Mouse (Mus musculus) G1E (cell line): ENCODE results near the gene Ube2h. TPM values are rescaled to one million over a fixed set of nuclear protein-coding genes. Genes with fewer than 3 reads are reported as not detected.

ENCODE experiments used
- ATAC-seq: 2 replicates; pipeline ENCODE4 v1.8.0; 2016; ENCODE audit warnings: mild to moderate bottlenecking; ENCODE audit not compliant: insufficient number of reproducible peaks, poor library complexity, low FRiP score, severe bottlenecking; ENCODE audit errors: extremely low read depth
- DNase-seq: peaks from one replicate; pipeline ENCODE4 v3.0.0; 2012; ENCODE audit warnings: low spot score
- H3K27me3 ChIP-seq: 2 replicates; pipeline ENCODE4 v1.6.1; 2012; ENCODE audit warnings: mild to moderate bottlenecking, low read length, inconsistent platforms; ENCODE audit not compliant: insufficient read depth
- H3K36me3 ChIP-seq: replicated peaks from 2 replicates; pipeline ENCODE3; 2012; ENCODE audit warnings: mild to moderate bottlenecking, inconsistent platforms
- H3K4me1 ChIP-seq: 2 replicates; pipeline ENCODE4 v1.6.1; 2012; ENCODE audit warnings: low read depth, low read length, inconsistent platforms, mixed read lengths; ENCODE audit not compliant: insufficient read depth
- H3K4me3 ChIP-seq: 2 replicates; pipeline ENCODE4 v1.5.1; 2012; ENCODE audit warnings: low read depth, mild to moderate bottlenecking, inconsistent platforms, low read length, moderate library complexity, mixed read lengths
- H3K9me3 ChIP-seq: replicated peaks from 2 replicates; pipeline ENCODE4 v1.6.1; 2012; ENCODE audit warnings: inconsistent platforms
- CTCF ChIP-seq: IDR thresholded peaks from 2 replicates; pipeline ENCODE4 v1.5.1; 2012; ENCODE audit warnings: low read depth, low read length, inconsistent platforms, mixed read lengths
- GATA1 ChIP-seq: IDR thresholded peaks from 2 replicates; pipeline ENCODE4 v1.6.1; 2012; ENCODE audit warnings: borderline replicate concordance, low read length, inconsistent platforms, mixed read lengths
- GATA2 ChIP-seq: IDR thresholded peaks from 2 replicates; pipeline ENCODE4 v1.6.1; 2012; ENCODE audit warnings: low read depth, low read length, inconsistent platforms, borderline replicate concordance
- POLR2AphosphoS5 ChIP-seq: IDR thresholded peaks from 2 replicates; pipeline ENCODE4 v1.6.1; 2012; ENCODE audit warnings: low read depth, low read length, inconsistent platforms; ENCODE audit not compliant: insufficient replicate concordance
- TAL1 ChIP-seq: conservative IDR thresholded peaks from 2 replicates; pipeline ENCODE4 v1.6.1; 2012; ENCODE audit warnings: low read depth, low read length, inconsistent platforms, mixed read lengths
- polyA plus RNA-seq: library from polyadenylated mRNA; stranded (reverse); fragments of >175 nt; gene quantifications from 2 replicates; pipeline ENCODE4 v1.2.3, GENCODE M21; 2012
- total RNA-seq, 2 experiments: library from RNA; stranded (forward) in 1 of 2; stranded (reverse) in 1 of 2; fragments of 200-1000 nt in 1 of 2; fragments of >200 nt in 1 of 2; fragmentation: Nextera tagmentation in 1 of 2; gene quantifications; 2 replicates each; pipeline ENCODE4 v1.2.3; 2014 to 2017

Ube2h gene
- total and polyA plus RNA-seq, 3 experiments = 23.0 to 48.0 (median 38.7) TPM

DNA sequence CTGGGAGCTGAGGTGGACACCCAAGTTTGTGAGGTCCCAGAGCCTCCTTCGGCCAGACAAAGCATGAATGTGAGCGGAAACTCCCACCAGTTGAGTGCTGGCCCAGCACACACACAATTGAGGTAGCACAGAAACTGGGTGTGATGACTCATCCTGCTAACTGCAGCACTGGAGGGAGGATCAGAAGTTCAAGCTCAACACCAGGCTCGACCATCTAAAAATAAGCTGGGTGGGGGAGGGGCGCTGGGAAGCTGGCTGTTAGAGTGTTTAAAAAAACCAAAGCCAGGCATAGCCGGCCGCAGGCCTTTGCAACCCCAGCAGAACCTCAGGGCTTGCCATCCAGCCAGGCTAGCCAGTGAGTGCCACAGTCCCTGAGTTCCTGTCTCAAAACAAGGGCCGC lies 142.2 kb downstream of the Ube2h start:
- Histone ChIP-seq H3K36me3 (no peaks in the 10 kb centered on the region), H3K4me1 (no peaks in the 10 kb centered on the region), H3K4me3 (no peak overlapping the region), H3K9me3 (no peaks in the 10 kb centered on the region), H3K27me3 (peaks cover 38% of the 10 kb centered on the region)
- DNase-seq (no peak), ATAC-seq (no peak)
- TF ChIP-seq GATA2 (no peak), TAL1 (no peak), CTCF (no peak), POLR2AphosphoS5 (no peak), GATA1 (no peak)

DNA sequence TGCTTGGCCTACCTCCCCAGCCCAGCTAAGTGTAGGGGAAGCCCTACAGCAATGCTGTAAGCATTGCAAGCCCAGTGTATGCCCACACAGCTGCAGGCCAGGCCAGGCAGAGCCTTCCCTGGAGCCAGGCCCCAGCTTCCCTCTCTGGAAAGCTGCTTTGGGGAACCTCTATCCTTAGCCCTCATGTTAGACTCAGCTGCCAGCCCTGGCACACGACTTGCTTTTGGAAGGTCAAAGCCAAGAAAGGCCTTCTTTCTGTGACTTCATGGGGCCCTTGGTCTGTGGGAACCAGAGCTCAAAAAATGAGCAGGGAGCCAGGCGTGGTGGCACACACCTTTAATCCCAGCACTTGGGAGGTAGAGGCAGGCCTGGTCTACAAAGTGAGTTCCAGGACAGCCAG lies 142.7 kb downstream of the Ube2h start:
- no peaks in the 10 kb centered on the region for H3K36me3 ChIP-seq
- H3K4me1 ChIP-seq = no peaks in the 10 kb centered on the region
- DNase-seq (no peak), ATAC-seq (no peak)
- H3K9me3 ChIP-seq = no peaks in the 10 kb centered on the region
- TF ChIP-seq CTCF (no peak), GATA2 (no peak), TAL1 (no peak), GATA1 (no peak), POLR2AphosphoS5 (no peak)
- peaks cover 33% of the 10 kb centered on the region for H3K27me3 ChIP-seq
- no peak overlapping the region for H3K4me3 ChIP-seq

Other genes starting within 250 kb of the Ube2h start
- 22.0 and 34.2 TPM in 2 replicates for gene Zc3hc1, start 86.5 kb upstream of the Ube2h start, total RNA-seq (2014; fragmentation: Nextera tagmentation)
- gene Zc3hc1, start 86.5 kb upstream of the Ube2h start, total RNA-seq (2017) = 44.5 and 53.0 TPM in 2 replicates
- gene Zc3hc1, start 86.5 kb upstream of the Ube2h start, polyA plus RNA-seq = 63.6 and 71.3 TPM in 2 replicates
- 45.7 and 48.8 TPM in 2 replicates for gene Klhdc10, start 97.3 kb upstream of the Ube2h start, total RNA-seq (2014; fragmentation: Nextera tagmentation)
- gene Klhdc10, start 97.3 kb upstream of the Ube2h start, total RNA-seq (2017) = 30.2 and 33.3 TPM in 2 replicates
- gene Klhdc10, start 97.3 kb upstream of the Ube2h start, polyA plus RNA-seq = 19.9 and 25.8 TPM in 2 replicates
- gene Tmem209, start 205.2 kb upstream of the Ube2h start, total RNA-seq (2014; fragmentation: Nextera tagmentation) = 120 and 126 TPM in 2 replicates
- gene Tmem209, start 205.2 kb upstream of the Ube2h start, total RNA-seq (2017) = 36.8 and 36.9 TPM in 2 replicates
- gene Tmem209, start 205.2 kb upstream of the Ube2h start, polyA plus RNA-seq = 2.6 and 2.8 TPM in 2 replicates
- not detected in 2 replicates for gene Ssmem1, start 205.3 kb upstream of the Ube2h start, total RNA-seq (2014; fragmentation: Nextera tagmentation)
- 0.33 TPM in 1 of 2 replicates, not detected in the other for gene Ssmem1, start 205.3 kb upstream of the Ube2h start, total RNA-seq (2017)
- gene Ssmem1, start 205.3 kb upstream of the Ube2h start, polyA plus RNA-seq = not detected in 2 replicates
- not detected in 2 replicates for gene Cpa2, start 237.0 kb upstream of the Ube2h start, total RNA-seq (2014; fragmentation: Nextera tagmentation)
- 0.23 TPM in 1 of 2 replicates, not detected in the other for gene Cpa2, start 237.0 kb upstream of the Ube2h start, total RNA-seq (2017)
- not detected in 2 replicates for gene Cpa2, start 237.0 kb upstream of the Ube2h start, polyA plus RNA-seq